In genomic region chr17:80944530-80945198, GRCm38 (mm10) we compare ENCODE assay signal across 8 mouse cellular contexts. TPM values are rescaled to one million over a fixed set of nuclear protein-coding genes. Genes with fewer than 3 reads are reported as not detected.
DNase-seq lines count a peak whose midpoint lies in the region; ATAC-seq and TF ChIP-seq lines count a peak whose summit lies in the region.

Tmem178 (plus strand) TSS chr17:80944632.

- no peak for TF ChIP-seq CTCF in forebrain, postnatal 0 days (IDR thresholded peaks at IDR 0.05; ENCODE audit: low read depth)

- H3K4me3 ChIP-seq in forebrain, postnatal 0 days (ENCODE audit: low read depth, low read length): peak within 1 kb of the TSS; percentile 90
- peak within 1 kb of the TSS; percentile 60 for H3K4me3 ChIP-seq in stomach, embryonic 14.5 days (ENCODE audit: low read depth, low read length)

- H3K9ac ChIP-seq in forebrain, postnatal 0 days: peak within 1 kb of the TSS; percentile 96
- peak within 1 kb of the TSS; percentile 50 for H3K9ac ChIP-seq in stomach, embryonic 14.5 days (replicated peaks; ENCODE audit: low read depth, low read length)

- WGBS in forebrain, postnatal 0 days: 3% methylated on average over 59 of the region's 84 CpGs
- WGBS in stomach, embryonic 14.5 days: under 1% methylated on average over 61 of the region's 84 CpGs

- H3K27ac ChIP-seq in forebrain, postnatal 0 days (ENCODE audit: low read depth, low read length): peak within 1 kb of the TSS; percentile 80
- H3K27ac ChIP-seq in stomach, embryonic 14.5 days (ENCODE audit: low read length): no peak within 1 kb of the TSS

- no peaks in the 10 kb centered on the region for H3K4me1 ChIP-seq in forebrain, postnatal 0 days (ENCODE audit: insufficient read depth)
- H3K4me1 ChIP-seq in stomach, embryonic 14.5 days (ENCODE audit: control insufficient read depth, insufficient read depth, low read length): no peaks in the 10 kb centered on the region

- peak; percentile 70 for ATAC-seq in forebrain, postnatal 0 days
- peak; percentile 53; the same call in 1 of the 2 replicates for ATAC-seq in stomach, embryonic 14.5 days (ENCODE audit: insufficient number of reproducible peaks, insufficient read depth, low FRiP score, low read depth)

- no peak for DNase-seq in layer of hippocampus, adult 8-10 months (ENCODE audit: low spot score in 2 of 2)
- no peak for DNase-seq in layer of hippocampus, adult 9-10 months (ENCODE audit: low spot score)
- DNase-seq in cerebellum, adult 18-20 months: peak; percentile 76 to 80
- peak; percentile 60 for DNase-seq in forebrain, postnatal 0 days
- DNase-seq in kidney, postnatal 25 days: peak; percentile 13 to 59
- peak; percentile 32 for DNase-seq in lung, postnatal 10 days
- no peak for DNase-seq in spleen, postnatal 4 days (ENCODE audit: low spot score in 2 of 2)

- H3K9me3 ChIP-seq in forebrain, postnatal 0 days (ENCODE audit: low read length): no peaks in the 10 kb centered on the region
- no peaks in the 10 kb centered on the region for H3K9me3 ChIP-seq in stomach, embryonic 14.5 days (ENCODE audit: control insufficient read depth, low read depth, low read length)

- H3K27me3 ChIP-seq in forebrain, postnatal 0 days (ENCODE audit: insufficient read depth, low read length): no peaks in the 10 kb centered on the region
- H3K27me3 ChIP-seq in stomach, embryonic 14.5 days (ENCODE audit: control insufficient read depth, insufficient read depth, low read length): peaks cover 11% of the 10 kb centered on the region; the same call in 1 of the 2 replicates

- H3K36me3 ChIP-seq in forebrain, postnatal 0 days (ENCODE audit: insufficient read depth): no peaks in the 10 kb centered on the region
- no peaks in the 10 kb centered on the region for H3K36me3 ChIP-seq in stomach, embryonic 14.5 days (ENCODE audit: control insufficient read depth, insufficient read depth, low read length)

- H3K4me2 ChIP-seq in forebrain, postnatal 0 days (ENCODE audit: low read depth): peak within 1 kb of the TSS; percentile 77
- peak within 1 kb of the TSS; percentile 100 for H3K4me2 ChIP-seq in stomach, embryonic 14.5 days (replicated peaks; ENCODE audit: low read depth, low read length)

RNA-seq across cellular contexts. Expression of gene Tmem178, which starts in this region (rescaled TPM):
- 100 to 1,000 TPM in 1 of 4 experiments, 10 to 100 TPM in 3; 92.1 to 105 (median 98.5) TPM for total RNA-seq in layer of hippocampus, adult 8-10 months (2022)
- total RNA-seq in forebrain, postnatal 0 days (2014; rRNA removed): 33.3 and 35.2 TPM in 2 replicates
- polyA plus RNA-seq in forebrain, postnatal 0 days (2015; fragmentation: Nextera tagmentation; extraction: Ambion mirVana): 34.0 and 34.6 TPM in 2 replicates
- polyA plus RNA-seq in stomach, embryonic 14.5 days (2014; fragmentation: Nextera tagmentation; extraction: Ambion mirVana): 4.5 and 5.6 TPM in 2 replicates

Comparison
In these comparisons a context has a peak if more than half of its experiments do, and no peak if none do; other contexts are left out.
1. DNase-seq: peak in cerebellum, adult 18-20 months (2 of 2), forebrain, postnatal 0 days (single experiment), kidney, postnatal 25 days (2 of 2) and lung, postnatal 10 days (single experiment); none in layer of hippocampus, adult 8-10 months (0 of 2), layer of hippocampus, adult 9-10 months (single experiment) and spleen, postnatal 4 days (0 of 2).